Mouse (Mus musculus): ENCODE data around the gene Ccdc152. TPM values are rescaled to one million over a fixed set of nuclear protein-coding genes. Genes with fewer than 3 reads are reported as not detected.

Ccdc152 gene
- 1 to 10 TPM in 1 of 2 experiments, under 1 TPM in 1; 0.89 to 1.4 TPM for polyA plus RNA-seq (2017; shearing (Covaris generic))

DNA sequence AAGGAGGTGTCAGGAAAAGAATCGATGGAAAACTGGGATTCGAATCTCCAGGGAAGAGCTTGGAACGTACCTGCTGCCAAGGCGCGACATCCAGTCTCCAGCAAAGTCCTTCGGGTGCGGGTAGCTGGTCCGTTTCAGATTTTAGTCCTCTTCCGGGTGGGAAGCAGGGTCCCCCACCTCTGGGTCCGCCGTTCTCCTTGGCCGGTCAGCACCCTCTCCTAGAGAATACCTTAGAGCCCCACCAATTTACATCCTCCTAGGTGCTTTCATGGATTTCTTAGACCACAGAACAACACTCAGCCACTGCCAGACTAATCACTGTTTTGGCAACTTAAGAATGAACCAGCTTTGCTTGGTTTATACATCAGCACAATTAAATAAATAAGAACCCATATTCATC is at the start of gene Ccdc152:
Gene Ccdc152, minus strand, starts transcription at position 101 of the 400 bp plus-strand sequence.
- no peak for ATAC-seq

DNA sequence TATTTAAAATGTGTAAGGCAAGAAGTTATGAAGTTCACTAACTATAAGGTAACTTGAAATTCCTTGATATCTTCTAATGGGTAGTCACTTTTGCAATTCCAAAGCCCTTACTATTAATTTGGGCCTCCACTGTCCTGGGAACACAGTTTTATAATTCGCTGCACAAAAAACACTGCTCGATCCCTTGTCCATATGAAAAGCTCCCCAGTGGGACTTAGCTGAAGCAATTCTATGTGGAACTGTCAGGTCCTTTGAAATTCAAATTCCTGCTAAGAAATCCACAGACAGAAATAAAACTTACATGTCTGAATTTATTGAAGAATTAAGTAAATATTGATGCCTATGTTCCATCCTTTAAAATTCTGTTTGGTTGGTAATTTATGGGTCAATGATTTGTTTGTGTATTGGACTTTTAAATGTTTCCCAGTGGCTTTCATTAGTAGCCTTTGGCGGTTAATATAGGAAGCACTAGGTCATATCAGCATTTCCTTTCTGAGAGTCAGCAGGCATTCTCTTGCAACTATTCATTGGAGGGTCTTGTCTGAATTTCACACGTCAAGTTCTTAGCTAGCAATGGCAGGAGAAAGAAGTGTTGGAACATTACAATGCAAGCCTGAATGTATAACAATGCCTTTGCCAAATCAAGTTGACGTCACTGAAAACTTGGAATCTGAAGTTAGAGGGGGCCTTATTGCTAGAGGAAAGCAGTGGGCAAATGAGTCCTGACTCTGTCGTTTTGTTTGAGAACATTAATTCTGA is 46.2 kb upstream of the Ccdc152 start:
- ATAC-seq: no peak

DNA sequence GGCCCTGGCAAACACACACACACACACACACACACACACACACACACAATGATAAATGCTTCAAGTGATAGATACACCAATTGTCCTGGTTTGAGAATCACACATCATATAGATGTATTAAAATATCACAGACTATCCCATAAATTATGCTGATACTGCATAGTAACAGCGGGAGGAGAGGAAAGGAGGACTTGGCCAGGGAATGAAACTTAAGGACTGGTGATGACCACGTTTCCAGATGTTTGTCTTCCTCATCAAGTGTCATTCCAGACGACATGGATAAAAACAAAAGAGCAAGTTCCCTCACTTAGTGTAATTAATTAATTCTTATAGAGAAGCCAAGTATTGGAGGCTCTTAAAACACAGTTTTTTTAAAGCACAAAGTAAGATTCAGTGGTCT is 43.4 kb upstream of the Ccdc152 start:
- no peak for ATAC-seq

DNA sequence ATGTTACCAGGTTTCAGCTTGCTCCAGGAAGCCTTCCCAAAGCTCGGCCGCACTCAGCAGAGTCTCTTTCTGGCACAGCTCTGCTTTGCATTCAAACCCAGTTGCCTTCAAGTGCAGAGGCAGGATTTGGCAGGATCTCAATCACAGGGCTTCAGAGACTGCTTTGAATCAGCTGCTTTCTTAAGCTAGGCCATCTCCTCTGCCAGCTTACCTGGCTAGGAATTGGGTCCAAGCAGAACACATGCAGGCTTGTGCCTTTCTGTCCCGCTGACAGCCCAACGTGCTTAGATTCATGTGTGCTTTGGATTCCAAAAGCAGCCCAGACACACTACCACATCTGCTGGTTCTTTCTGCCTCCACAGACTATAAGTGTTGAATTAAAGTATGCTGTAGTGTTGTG is 41.2 kb upstream of the Ccdc152 start:
- no peak for ATAC-seq

DNA sequence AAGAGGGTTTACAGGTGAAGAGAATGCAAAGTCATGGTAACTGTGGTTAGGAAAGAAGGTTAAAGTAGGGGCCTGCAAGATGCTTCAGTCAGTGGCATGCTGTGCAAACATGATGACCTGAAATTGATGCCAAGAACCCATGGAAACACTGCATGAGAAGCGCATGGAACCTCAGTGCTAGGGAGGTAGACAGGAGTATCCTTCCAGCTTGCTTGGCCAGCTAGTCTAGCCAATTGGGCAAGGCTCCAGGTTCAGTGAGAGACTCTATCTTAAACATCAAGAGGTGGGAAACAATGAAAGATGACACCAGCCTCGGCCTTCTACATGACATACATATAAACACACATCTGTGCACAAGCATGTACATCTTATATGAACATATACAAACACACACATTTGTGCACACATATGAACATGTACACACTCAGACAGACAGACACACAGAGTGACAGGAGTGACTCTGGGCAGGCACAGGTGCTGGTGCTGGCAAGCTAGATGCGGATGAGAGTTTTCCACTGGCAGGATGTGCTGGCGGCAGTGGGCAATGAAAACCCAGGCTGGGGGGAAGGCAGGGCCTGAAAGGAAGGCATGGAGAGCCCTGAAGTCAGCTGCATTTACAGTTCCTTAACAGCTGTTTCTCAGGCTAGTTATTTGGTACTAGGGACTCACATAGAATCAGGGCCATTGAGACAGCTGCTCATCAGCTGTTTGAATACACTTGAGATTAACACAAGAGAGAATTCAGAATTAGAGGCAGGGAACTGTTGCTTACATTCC is 38.7 kb upstream of the Ccdc152 start:
- no peak for ATAC-seq

DNA sequence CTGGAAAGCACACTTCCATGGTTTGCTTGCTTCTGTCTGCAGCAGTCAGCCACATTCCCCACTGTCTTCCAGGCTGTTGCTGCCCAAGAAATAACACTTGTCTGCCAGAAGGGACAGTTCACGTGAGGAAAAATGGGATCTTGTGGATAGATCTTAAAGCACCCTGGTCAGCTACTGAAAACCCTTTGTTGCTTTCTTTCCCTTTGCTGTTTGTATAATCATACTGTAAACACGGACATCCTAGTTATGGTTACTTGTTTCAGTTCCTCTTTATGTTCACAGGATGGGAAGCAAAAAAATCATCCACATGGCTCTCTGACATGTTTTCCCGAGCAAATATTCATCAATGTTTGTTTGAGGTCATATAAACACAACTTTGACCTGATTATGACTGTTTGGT is 36.5 kb upstream of the Ccdc152 start:
- no peak for ATAC-seq

DNA sequence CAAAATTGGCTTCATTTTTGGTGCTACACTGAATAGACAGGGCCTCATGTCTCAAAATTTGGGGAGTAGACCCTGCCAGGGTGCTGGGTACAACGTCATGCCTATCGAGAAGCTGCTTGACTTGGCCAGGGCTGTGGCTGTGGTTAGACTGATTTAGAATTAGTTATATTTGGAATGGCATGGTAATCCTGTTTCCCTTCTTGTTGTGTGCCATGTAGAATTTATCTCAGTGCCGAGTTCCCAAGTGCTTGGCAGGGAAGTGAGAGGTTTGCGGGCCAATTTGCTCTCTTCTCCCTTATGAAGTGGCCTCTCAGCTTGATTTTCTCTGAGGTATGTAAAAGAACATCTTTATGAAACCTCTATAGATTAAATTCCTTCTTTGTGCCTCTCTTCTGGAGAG is 29.2 kb upstream of the Ccdc152 start:
- no peak for ATAC-seq

DNA sequence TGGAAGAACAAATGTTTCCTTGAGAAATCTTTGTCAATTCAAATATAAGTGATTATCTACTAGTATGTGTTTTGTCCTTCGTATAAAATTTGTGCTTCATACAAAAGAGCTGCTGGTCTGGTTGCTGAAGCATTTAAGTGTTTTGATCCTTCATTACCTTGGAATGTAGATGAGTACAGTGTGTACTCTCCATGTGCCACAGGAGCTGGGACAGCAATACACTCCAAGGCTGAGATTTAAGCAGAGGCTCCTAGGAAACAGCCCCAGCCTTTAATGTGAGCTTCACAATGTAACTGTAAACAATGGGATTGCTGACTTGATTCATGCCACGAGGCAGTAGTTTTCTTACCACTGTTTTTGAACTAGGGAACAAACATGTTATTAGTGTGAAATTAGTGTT is 28.5 kb upstream of the Ccdc152 start:
- no peak for ATAC-seq

DNA sequence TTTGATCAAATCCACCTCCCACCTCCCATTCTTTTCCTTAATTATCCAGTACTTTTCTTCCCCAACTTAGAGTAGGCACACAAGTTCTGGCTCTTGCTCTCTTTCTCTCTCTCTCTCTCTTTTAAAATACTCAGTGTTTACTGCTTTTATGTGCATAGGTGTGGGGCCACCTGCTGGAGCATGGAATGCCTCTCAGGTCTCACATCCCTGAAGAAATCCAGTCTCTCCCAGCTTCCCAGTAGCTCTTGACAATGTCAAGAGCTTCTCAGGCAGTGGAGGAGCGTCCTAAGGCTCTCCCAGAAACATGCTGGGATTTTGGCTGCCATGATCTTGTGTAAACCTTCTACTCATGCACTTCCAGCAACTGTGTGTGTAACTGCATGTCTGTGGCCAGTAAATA is 27.0 kb upstream of the Ccdc152 start:
- ATAC-seq: no peak

DNA sequence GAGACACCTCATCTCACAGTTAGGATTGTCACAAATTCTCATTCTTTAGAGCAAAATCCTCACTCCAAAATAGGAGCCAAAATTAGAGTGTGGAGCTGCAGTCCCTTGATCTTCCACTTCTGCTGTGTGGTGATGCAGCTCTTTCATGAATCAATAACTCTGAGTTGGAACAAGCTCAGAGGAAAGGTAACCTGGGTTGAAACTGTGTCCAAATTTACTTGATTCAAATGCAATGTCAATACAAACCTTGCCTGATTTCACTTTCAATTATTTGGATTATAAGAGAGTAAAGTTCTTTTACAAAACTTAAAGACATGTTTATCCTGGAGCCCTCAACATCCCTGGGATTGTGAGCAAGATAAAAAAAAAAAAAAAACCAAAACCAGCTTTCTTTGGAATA is 19.7 kb upstream of the Ccdc152 start:
- ATAC-seq: no peak

DNA sequence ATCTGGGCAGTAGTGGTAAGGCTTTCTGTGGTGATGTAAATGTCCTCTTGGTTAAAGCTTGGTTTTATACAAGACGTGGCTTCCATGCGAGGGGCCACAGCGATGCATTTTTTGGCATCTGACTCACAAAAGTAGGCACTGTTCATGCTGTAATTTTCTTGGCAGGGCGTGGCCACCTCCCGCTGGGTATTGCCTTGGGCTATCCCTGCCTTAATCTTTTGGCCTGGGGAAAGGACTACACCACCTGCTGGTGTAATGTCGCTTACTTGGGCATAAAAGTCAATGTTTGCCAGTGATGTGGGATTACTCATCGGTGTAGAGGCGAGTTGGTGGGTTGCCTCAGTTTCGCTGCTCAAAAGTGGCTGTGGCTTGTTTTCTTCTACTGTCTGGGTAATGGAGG is 16.6 kb upstream of the Ccdc152 start:
- ATAC-seq: no peak

DNA sequence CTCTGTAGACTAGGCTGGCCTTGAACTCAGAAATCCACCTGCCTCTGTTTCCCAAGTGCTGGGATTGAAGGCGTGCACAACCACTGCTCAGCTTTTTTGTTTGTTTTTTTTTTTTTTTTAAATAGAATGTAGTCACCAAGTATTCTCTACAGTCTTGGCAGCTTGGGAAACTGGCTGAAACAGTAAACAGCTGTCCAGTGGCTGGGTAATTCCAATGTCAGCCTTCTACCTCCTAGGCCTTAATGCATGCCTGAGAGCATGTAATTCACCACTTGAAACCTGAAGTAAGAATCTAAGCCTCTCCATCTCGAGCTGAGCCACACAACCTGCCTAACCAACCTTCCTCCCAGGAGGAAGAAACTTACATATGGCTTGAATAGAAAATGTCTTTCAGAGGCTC is 13.3 kb upstream of the Ccdc152 start:
- no peak for ATAC-seq

DNA sequence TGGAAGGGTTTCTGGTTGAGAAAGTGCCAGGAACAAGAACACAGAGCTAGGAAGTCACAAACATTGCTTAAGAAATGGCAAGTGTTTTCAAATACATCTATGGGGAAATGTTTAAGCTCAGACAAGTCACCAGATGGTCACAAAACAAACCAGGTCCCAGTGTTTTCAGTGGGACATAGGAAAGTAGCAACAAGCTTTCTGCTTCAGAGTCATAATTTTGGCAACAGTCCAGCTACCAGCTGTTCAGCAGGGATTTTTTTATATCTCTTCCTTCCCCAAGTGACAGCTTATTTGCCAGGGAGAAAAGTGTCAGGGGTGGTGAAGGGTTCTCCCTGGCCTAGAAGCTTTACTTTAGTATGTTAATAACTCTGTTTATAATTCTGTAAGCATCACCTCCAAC is 9.6 kb upstream of the Ccdc152 start:
- ATAC-seq: no peak

DNA sequence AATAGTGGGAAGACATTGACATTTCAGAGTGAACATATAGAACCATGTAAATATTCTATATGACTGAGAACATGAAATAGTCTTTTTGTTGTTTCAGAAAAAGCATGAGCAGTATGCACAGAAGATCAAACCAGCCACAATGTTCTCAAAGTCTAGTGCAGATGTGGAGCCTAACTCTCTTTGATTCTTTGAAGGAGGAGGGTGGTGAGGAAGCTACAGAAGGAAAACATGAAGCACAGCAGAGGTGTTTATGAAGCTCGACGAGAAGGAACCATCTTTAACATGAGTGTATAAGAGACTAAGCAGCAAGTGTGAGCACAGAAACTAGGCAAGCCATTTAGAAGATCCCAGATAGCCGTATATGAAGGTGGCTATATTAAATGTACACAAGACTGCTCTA is 6.5 kb upstream of the Ccdc152 start:
- ATAC-seq: no peak

DNA sequence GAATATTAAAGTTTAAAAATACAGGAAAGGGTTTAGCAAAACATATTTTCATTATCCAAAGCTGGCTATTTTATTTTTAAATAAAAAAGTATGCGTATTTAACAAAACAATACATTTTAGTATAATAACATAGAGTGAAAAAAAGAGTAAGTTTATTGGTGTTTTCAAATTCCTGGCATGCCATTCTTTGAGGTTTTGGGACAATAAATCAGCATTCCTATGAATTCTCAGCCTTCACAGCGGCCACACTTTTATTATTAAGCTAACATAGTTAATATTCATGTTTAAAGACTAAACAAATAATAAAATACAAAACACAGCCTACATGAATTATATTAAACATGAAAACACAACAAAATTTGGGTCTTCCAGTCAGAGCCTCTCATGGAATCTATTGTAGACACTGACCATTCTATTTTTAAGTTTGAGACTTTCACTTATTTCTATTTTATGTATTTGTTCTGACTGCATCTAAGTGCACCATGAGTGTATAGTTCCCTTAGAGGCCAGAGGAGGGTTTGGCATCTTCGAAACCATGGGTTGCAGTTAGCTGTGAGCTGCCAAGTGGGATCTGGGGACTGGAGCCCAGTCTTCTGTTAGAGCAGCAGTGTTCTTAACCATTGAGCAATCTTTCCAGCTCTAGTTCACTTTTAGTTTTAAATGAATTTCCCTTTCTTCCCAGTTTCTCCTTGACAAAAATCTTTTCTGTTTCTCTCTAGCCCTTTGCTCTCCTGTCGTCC is 2.8 kb downstream of the Ccdc152 start:
- ATAC-seq: no peak

DNA sequence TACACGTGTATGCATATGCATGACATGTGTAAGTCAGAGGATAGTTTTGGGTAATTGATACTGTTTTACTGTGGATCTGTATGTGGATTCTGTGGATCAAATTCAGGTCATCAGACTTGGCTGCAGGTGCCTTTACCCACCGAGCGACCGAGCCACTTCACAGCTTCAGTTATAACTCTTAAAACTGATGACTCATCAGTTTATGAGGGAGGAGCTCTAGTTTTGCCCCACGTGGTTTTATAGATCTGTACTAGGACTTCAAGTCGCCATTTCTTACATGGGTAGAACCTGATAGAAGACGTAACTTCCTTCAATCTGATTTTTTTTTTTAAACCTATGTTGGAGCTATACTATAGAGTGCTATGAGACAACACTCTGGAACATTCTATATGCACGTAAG is 5.7 kb downstream of the Ccdc152 start:
- ATAC-seq: no peak

DNA sequence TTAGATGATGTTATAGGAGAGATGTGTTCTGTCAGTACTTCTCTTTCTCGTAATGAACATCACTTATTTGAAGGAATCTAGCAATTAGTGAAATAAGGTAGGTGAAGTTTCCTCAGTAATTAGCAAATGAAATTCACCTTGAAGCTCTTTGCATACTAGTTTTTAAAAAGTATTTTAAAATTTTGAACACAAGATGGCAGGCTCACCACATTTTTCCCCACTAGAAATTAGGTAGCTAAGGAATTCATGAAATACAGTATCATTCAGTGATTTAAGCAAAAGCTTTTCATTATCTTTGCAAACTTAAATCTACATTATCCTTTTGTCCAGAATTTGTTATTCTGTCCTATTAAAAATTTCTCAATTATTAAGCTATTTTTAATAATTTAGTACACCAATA is 7.3 kb downstream of the Ccdc152 start:
- ATAC-seq: no peak

DNA sequence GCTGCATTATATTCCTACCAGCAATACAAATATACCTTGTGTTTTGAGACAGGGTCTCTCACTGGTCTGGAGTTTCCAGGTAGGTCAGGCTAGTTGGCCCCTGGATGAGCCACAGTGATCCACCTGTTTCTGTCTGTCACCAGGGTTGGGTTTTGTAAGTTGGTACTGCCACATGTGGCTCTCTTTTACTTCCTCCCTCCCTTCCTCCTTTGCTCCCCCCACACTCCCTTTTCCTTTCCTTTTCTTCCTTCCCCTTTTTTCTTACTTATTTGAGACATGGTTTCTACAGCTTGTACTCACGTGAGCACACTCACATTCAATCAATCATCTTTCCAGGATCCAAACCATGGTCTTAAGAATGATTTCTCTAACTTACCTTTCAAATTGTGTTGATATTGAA is 9.8 kb downstream of the Ccdc152 start:
- ATAC-seq: no peak

DNA sequence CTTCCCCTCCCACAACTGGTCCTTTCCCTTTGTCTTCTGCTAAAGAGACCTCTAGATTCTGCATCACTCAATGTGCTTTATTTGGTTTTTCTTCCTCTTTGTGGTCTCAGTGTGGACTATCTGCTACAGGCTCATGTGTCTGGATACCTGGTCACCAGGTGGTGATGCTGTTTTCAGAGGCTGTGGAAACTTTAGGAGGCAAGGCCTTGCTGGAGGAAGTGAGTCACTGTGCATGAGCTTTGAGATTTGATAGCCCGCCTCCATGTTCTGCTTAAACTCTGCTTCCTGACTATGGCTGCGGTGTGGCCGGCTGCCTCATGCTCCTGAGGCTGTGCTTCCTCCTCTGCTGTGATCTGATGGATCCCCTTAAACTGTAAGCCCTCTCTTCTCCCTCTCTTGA is 12.9 kb downstream of the Ccdc152 start:
- ATAC-seq: no peak

DNA sequence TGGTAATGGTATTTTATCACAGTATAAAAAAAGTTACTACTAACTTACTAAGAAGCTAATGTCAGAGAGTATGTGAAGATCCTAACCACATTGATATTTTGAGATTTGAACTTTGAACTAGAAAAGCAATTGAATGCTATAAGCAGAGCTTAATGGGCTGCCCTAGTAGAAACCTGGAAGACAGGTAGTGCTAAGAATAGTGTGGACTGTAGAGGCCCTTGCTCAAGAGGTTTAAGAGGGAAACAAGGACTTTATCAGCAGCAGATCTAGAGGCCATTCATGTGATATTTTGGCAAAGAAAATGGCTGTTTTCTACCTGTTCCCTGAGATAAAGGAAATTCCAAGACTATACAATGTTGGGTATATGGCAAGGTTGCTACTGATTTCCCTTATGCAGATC is 17.3 kb downstream of the Ccdc152 start:
- no peak for ATAC-seq

DNA sequence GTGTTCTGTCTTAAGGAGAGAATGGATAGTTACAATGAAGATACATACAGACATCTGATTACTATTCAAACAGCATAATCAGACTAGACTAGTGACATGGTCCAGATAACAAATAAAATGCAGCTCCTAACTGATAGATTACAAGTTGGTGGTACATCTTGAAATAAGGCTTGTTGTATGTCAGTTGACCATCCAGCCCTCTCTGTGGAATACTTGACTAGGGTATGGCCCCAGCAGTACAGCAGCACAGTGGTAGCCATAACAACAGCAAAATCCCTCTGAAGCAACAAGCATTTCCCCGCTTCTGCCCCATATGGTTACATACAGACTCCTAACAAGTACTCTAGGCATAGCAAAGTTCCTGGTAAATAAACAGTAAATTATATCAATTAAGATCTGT is 21.6 kb downstream of the Ccdc152 start:
- no peak for ATAC-seq

DNA sequence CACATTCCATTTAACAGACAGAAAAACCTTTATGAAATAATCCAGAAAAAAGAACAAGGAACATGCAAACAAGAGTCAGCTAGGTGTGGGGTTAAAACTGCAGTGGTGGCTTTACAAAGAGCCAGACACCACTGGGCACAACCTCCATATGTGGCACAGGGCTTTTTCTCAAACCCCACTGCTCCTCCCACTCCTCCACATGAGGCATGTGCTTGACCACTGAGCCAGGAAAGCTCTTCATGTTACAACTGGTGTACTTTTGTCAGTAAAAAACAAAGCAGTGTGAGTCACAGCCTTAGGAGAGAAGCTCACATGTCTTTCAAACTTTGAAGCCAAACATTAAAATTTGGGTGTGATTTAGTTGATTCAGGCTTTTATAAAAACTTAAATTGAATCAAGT is 22.1 kb downstream of the Ccdc152 start:
- ATAC-seq: no peak

DNA sequence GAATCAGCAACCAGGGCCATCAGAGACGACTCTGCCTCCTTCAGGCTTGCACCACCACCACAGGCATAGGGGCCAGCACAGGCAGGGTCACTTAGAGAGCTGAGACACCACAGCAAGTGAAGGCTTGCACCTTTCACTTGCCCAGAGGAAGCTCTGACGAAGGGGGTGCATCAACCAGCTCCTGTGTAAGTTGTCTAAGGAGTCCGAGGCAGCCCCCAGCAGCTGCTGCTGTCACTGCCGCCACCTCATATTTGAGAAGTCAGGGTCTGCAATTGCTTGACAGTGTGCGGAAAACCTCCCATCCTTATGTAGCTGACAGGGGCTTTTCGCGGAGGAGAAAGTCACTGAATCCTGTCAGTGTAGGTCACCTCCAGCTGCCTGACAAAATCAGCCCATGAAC is 24.1 kb downstream of the Ccdc152 start:
- no peak for ATAC-seq

DNA sequence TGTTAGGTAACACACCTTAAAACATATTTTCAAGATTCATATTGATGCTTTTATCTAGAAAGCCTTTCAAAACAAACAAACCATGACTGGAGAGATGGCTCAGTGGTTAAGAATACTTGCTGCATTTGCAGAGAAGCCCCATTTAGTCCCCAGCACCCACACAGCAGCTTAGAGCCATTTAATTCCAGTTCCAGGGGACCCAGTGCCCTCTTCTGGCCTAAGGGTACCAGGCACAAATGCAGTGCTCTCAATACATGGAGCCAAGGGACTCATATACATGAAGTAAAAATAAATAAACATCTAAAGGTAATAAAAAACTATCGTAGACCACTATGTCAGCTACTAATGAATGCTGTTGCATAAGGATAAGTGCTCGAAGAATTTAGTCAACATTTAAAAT is 25.9 kb downstream of the Ccdc152 start:
- ATAC-seq: no peak
